Mouse (Mus musculus) effector memory CD4-positive, alpha-beta T cell, adult 5 months (primary cell): ENCODE data around the gene Gm33543. TPM values are rescaled to one million over a fixed set of nuclear protein-coding genes. Genes with fewer than 3 reads are reported as not detected.

ENCODE experiments used
- polyA plus RNA-seq: library from polyadenylated mRNA; unstranded; fragments of 100-300 nt; shearing (Covaris generic); gene quantifications from one replicate; pipeline ENCODE4 v1.2.1, GENCODE M21; 2017

Gene Gm33543
- not detected for polyA plus RNA-seq

GRCm38 (mm10) chr10:95842789-95843637 is at the start of gene Gm33543:
Gene Gm33543 (minus strand): TSS chr10:95842930.

Other genes starting within 250 kb of the Gm33543 start
- gene Anapc15-ps, start 169.5 kb downstream of the Gm33543 start, polyA plus RNA-seq: not detected
- 78.4 TPM for gene Eea1, start 97.7 kb upstream of the Gm33543 start, polyA plus RNA-seq